Mouse (Mus musculus): Measurements from ENCODE around the gene St5. TPM values are rescaled to one million over a fixed set of nuclear protein-coding genes. Genes with fewer than 3 reads are reported as not detected.

Gene St5
- polyA plus RNA-seq, 1 experiment from 2014 or later: 46.3 TPM

GRCm38 (mm10) chr7:109614939-109615338, 88.5 kb downstream of the St5 start:
- peaks cover 54% of the 10 kb centered on the region for H3K4me1 ChIP-seq
- no peaks in the 10 kb centered on the region for H3K27me3 ChIP-seq
- 57% methylated on average over 4 of the region's 4 CpGs for WGBS
- H3K27ac ChIP-seq: peak overlapping the region; percentile 91; the same call in 1 of the 2 replicates
- H3K9me3 ChIP-seq: no peaks in the 10 kb centered on the region
- H3K4me2 ChIP-seq: peak overlapping the region; percentile 62
- H3K4me3 ChIP-seq: peak overlapping the region; percentile 1; the same call in 1 of the 2 replicates
- no peak for ATAC-seq (ENCODE audit: insufficient number of reproducible peaks, low FRiP score, low TSS enrichment, low read depth)
- H3K36me3 ChIP-seq: no peaks in the 10 kb centered on the region
- H3K9ac ChIP-seq: no peak overlapping the region

DNA sequence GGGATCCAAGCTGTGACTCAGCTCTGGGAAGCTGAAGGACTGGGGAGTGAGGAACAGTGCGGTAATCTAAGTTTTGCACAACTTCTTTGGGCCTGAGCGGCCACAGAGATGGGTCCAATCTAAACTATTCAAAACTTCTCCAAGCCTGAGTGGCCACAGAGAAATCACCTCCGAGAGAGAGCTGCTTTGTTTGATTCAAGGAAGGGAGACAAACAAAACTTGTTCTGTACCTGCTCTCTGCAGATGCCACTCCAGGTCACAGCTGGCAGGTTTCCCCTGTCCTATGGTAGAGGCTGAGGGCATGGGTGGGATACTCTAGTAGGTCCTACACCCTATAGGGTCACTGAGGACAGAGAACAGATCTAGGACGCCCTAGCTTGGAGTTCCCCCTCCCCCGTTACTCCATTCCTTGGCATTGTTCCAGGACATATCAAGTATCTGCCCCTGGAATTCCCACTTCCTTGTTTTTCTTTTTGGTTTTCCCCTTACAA, 89.8 kb downstream of the St5 start:
- H3K9ac ChIP-seq: no peak overlapping the region
- WGBS: 52% methylated on average over 5 of the region's 5 CpGs

GRCm38 (mm10) chr7:109613051-109613450, 90.4 kb downstream of the St5 start:
- no peaks in the 10 kb centered on the region for H3K27me3 ChIP-seq
- WGBS: 90% methylated on average over 2 of the region's 3 CpGs
- H3K9me3 ChIP-seq: no peaks in the 10 kb centered on the region
- H3K4me2 ChIP-seq: no peak overlapping the region
- no peak overlapping the region for H3K4me3 ChIP-seq
- H3K36me3 ChIP-seq: no peaks in the 10 kb centered on the region
- H3K4me1 ChIP-seq: peaks cover 52% of the 10 kb centered on the region
- ATAC-seq (ENCODE audit: insufficient number of reproducible peaks, low FRiP score, low TSS enrichment, low read depth): no peak
- no peak overlapping the region for H3K9ac ChIP-seq
- no peak overlapping the region for H3K27ac ChIP-seq

More for the DNA sequence above, 89.8 kb downstream of the St5 start:
- H3K36me3 ChIP-seq: no peaks in the 10 kb centered on the region
- no peak overlapping the region for H3K4me3 ChIP-seq
- H3K27ac ChIP-seq: peak overlapping the region; percentile 38
- H3K4me2 ChIP-seq: peak overlapping the region; percentile 27; the same call in 1 of the 2 replicates
- H3K9me3 ChIP-seq: no peaks in the 10 kb centered on the region
- no peaks in the 10 kb centered on the region for H3K27me3 ChIP-seq
- peaks cover 55% of the 10 kb centered on the region for H3K4me1 ChIP-seq
- no peak for ATAC-seq (ENCODE audit: insufficient number of reproducible peaks, low FRiP score, low TSS enrichment, low read depth)

GRCm38 (mm10) chr7:109612531-109612930, 90.9 kb downstream of the St5 start:
- Histone ChIP-seq H3K36me3 (no peaks in the 10 kb centered on the region), H3K27me3 (no peaks in the 10 kb centered on the region), H3K9me3 (no peaks in the 10 kb centered on the region), H3K9ac (no peak overlapping the region), H3K27ac (no peak overlapping the region), H3K4me2 (no peak overlapping the region), H3K4me3 (no peak overlapping the region), H3K4me1 (peaks cover 53% of the 10 kb centered on the region)
- whole genome bisulfite sequencing: 65% methylated on average over 2 of the region's 2 CpGs
- ATAC-seq (ENCODE audit: insufficient number of reproducible peaks, low FRiP score, low TSS enrichment, low read depth): no peak

DNA sequence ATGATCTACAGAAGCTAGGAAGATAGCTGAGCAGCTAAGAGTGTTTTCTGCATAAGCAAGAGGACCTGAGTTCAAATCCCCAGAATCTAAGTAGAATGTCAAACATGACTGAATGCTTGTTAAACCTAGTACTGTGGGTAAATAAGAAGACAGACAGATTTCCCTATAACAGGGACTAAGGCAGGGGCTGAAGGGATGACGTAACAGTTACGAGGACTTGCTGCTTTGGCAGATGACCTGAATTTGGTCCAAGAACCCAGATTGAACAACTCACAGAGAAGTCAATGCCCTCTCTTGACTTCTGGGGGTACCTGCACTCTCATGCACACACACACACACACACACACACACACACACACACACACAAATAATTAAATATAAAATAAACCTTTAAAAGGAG, 93.1 kb downstream of the St5 start:
- Histone ChIP-seq H3K27ac (no peak overlapping the region), H3K9ac (no peak overlapping the region), H3K4me2 (no peak overlapping the region), H3K9me3 (no peaks in the 10 kb centered on the region), H3K4me1 (peaks cover 41% of the 10 kb centered on the region), H3K4me3 (no peak overlapping the region), H3K36me3 (no peaks in the 10 kb centered on the region), H3K27me3 (no peaks in the 10 kb centered on the region)
- WGBS: 76% methylated on average over 2 of the region's 2 CpGs
- no peak for ATAC-seq (ENCODE audit: insufficient number of reproducible peaks, low FRiP score, low TSS enrichment, low read depth)

- Histone ChIP-seq H3K9me3 (no peaks in the 10 kb centered on the region), H3K9ac (no peak overlapping the region), H3K4me3 (no peak overlapping the region), H3K4me2 (no peak overlapping the region), H3K36me3 (no peaks in the 10 kb centered on the region), H3K27ac (peak overlapping the region; percentile 24; the same call in 1 of the 2 replicates), H3K4me1 (peaks cover 36% of the 10 kb centered on the region), H3K27me3 (no peaks in the 10 kb centered on the region)
- no peak for ATAC-seq (ENCODE audit: insufficient number of reproducible peaks, low FRiP score, low TSS enrichment, low read depth)
- WGBS: 54% methylated on average over 6 of the region's 6 CpGs
Observed at GRCm38 (mm10) chr7:109609565-109610345, 93.7 kb downstream of the St5 start.

DNA sequence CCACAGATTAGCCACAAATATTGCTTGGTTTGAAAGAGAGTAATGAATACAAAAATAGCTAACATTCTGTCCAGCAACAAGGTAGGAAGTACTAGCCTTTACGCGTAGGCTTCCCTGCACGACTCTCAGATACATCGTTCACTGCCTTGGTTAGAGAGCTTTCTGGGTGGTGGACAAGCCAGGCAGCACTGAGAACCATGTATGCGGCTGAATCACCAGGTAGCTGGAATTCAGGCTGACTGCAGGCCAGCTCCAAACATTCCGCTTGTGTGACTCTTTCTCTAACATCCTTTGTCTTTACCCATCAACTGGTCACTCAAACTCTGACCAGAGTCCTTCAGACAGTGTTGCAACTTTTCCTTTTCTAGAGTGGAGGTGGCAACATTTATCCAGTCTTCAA, 94.6 kb downstream of the St5 start:
- WGBS: 89% methylated on average over 6 of the region's 6 CpGs
- Histone ChIP-seq H3K9ac (no peak overlapping the region), H3K4me1 (peaks cover 31% of the 10 kb centered on the region), H3K27me3 (no peaks in the 10 kb centered on the region), H3K36me3 (no peaks in the 10 kb centered on the region), H3K4me3 (no peak overlapping the region), H3K27ac (no peak overlapping the region), H3K4me2 (no peak overlapping the region), H3K9me3 (no peaks in the 10 kb centered on the region)
- no peak for ATAC-seq (ENCODE audit: insufficient number of reproducible peaks, low FRiP score, low TSS enrichment, low read depth)

DNA sequence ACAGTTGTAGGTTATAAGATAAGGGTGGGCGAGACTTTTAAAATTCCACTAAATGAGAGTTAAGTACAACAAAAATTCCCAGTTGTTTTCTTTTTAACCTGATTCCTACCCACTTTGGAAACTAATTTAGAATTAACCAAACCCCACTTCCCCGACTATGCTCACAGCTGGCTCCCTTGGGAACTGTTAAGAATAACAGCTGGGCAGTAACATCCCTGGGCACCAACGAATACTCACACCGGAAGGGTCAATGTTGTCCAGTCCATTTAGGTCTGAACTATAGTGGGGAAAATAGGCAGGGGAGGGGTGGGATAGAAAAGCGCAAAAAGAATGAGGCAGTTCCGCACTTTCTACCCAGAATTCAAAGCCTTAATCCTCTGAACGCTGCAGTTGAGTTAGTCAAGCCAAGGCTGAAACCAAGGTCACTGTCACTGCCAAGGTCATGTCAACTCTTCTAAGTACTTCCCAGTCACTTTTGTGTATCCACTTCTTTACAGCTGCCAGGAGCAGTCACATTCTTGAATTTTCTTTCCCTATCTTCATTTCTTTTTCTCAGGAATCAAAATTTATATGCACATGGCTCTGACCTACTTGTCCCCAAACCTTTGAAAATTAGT, 96.3 kb downstream of the St5 start:
- ATAC-seq (ENCODE audit: insufficient number of reproducible peaks, low FRiP score, low TSS enrichment, low read depth): no peak
- WGBS: 61% methylated on average over 7 of the region's 7 CpGs
- peaks cover 29% of the 10 kb centered on the region for H3K4me1 ChIP-seq

DNA sequence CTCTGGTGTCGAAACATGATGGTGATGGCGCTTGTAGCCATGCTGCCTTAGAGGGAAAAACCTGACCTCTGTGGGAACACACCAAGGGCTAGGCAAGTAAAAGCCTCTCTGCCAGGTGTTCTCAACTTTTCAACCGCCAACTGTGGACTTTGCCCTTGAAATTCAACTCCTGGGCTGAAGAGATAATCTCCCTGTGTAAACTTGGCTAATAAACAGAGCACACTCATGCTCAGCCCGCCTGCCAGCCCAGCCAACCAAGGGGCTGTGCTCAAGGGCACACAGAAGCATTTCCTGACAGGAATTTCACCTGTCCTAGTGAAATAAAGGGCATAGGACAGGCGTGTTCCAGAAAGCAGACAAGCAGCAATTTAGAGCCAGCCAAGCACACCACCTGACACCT, 100.8 kb downstream of the St5 start:
- Histone ChIP-seq H3K27me3 (no peaks in the 10 kb centered on the region), H3K4me3 (no peak overlapping the region), H3K4me2 (no peak overlapping the region), H3K27ac (no peak overlapping the region), H3K9me3 (no peaks in the 10 kb centered on the region), H3K4me1 (peaks cover 28% of the 10 kb centered on the region), H3K9ac (no peak overlapping the region), H3K36me3 (no peaks in the 10 kb centered on the region)
- no peak for ATAC-seq (ENCODE audit: insufficient number of reproducible peaks, low FRiP score, low TSS enrichment, low read depth)
- WGBS: 59% methylated on average over 5 of the region's 5 CpGs

More for the DNA sequence above, 96.3 kb downstream of the St5 start:
- Histone ChIP-seq H3K9me3 (no peaks in the 10 kb centered on the region), H3K36me3 (no peaks in the 10 kb centered on the region), H3K27ac (no peak overlapping the region), H3K4me2 (no peak overlapping the region), H3K27me3 (no peaks in the 10 kb centered on the region), H3K4me3 (no peak overlapping the region), H3K9ac (no peak overlapping the region)

- Histone ChIP-seq H3K27me3 (no peaks in the 10 kb centered on the region), H3K9me3 (no peaks in the 10 kb centered on the region), H3K4me2 (no peak overlapping the region), H3K27ac (no peak overlapping the region), H3K36me3 (no peaks in the 10 kb centered on the region), H3K4me3 (no peak overlapping the region), H3K4me1 (peaks cover 23% of the 10 kb centered on the region), H3K9ac (no peak overlapping the region)
- no peak for ATAC-seq (ENCODE audit: insufficient number of reproducible peaks, low FRiP score, low TSS enrichment, low read depth)
Observed at GRCm38 (mm10) chr7:109602022-109602421, 101.4 kb downstream of the St5 start.

DNA sequence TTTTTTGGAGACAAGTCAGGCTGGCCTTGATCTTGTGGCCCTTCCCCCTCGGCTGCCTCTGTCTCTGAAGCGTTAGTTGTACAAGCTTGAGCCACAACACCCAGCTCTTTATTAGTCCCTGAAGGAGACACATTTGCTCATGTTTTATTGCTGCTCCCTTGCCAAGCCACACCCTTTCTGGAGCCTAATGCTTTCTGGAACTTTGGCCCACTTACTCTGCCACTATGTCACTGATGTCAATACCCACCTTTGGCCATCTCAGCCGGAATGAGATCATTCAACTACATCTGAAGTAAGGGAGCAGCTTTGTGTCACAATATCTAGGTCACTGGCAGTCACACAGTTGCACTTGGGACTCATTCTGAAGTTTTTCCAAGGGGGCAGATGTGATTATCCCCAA, 102.7 kb downstream of the St5 start:
- Histone ChIP-seq H3K9me3 (no peaks in the 10 kb centered on the region), H3K27me3 (no peaks in the 10 kb centered on the region), H3K36me3 (no peaks in the 10 kb centered on the region), H3K9ac (no peak overlapping the region), H3K4me1 (peaks cover 18% of the 10 kb centered on the region), H3K4me2 (no peak overlapping the region), H3K4me3 (no peak overlapping the region), H3K27ac (peak overlapping the region; percentile 52)
- ATAC-seq (ENCODE audit: insufficient number of reproducible peaks, low FRiP score, low TSS enrichment, low read depth): no peak; the same call in 1 of the 2 replicates
- WGBS: 21% methylated on average over 3 of the region's 3 CpGs

DNA sequence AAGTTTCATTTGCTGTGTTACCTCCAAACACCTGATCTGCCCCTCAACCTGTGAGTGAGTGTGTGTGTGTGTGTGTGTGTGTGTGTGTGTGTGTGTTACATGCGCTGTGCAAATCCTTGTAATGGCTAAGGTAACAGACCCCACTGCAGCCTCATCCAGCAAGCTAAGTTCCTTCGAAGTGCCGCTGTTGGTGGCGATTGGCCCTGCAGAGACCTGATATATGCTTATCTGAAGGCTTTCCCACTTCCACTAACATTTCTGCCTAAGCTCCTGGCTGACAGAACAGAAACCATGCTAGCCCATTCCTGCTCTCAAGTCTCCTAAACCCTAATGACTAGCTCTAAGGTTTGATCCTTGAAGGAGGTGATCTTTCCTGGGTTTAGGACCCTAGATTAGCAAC, 103.4 kb downstream of the St5 start:
- no peaks in the 10 kb centered on the region for H3K27me3 ChIP-seq
- H3K9ac ChIP-seq: no peak overlapping the region
- H3K36me3 ChIP-seq: no peaks in the 10 kb centered on the region
- peak overlapping the region; percentile 52; the same call in 1 of the 2 replicates for H3K27ac ChIP-seq
- 85% methylated on average over 4 of the region's 4 CpGs for WGBS
- no peaks in the 10 kb centered on the region for H3K9me3 ChIP-seq
- ATAC-seq (ENCODE audit: insufficient number of reproducible peaks, low FRiP score, low TSS enrichment, low read depth): no peak
- no peak overlapping the region for H3K4me2 ChIP-seq
- no peak overlapping the region for H3K4me3 ChIP-seq
- peaks cover 18% of the 10 kb centered on the region for H3K4me1 ChIP-seq

Data from limb, embryonic 15.5 days (tissue).